Mouse (Mus musculus) G1E (cell line): ENCODE measurements around the gene Zfp296.

ENCODE experiments used
- CTCF ChIP-seq: IDR thresholded peaks from 2 replicates; pipeline ENCODE4 v1.5.1; 2012; ENCODE audit warnings: low read depth, low read length, inconsistent platforms, mixed read lengths
- TAL1 ChIP-seq: conservative IDR thresholded peaks from 2 replicates; pipeline ENCODE4 v1.6.1; 2012; ENCODE audit warnings: low read depth, low read length, inconsistent platforms, mixed read lengths

DNA sequence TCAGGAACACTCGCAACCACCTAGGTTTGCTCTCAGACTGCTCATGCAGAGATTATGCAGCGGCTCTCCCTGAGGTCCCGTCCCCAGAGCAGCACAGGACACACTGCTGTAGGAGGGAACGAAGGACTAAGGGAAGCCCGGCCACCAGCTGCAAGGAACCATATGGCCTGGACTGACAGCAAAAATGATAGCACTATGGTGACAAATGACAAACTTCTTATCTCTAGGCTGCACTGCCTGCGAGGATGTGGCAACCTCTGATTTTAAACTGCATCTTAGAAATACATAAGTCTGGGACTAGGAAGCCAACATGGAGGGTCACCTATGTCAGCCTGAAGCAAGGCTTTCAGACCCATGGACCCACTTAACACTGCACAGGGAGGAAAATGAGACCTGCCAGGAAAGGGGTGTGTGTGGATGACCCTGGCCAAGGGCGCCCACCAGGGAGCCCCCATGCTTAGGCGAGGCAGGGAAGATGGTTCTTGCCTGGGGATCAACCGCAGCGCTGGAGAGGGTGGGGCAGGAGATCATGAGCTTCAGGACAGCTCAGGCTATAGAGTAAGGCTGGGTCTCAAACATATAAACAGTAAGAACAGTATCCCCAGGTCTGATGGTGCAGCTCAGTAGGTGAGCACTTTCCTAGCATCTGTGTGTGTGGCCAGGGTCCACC, 16.1 kb downstream of the Zfp296 start:
- no peak for TF ChIP-seq CTCF
- no peak for TF ChIP-seq TAL1
